8 mouse cellular contexts compared by ENCODE assay signal in genomic region chr8:107150404-107151157, GRCm38 (mm10). TPM values are rescaled to one million over a fixed set of nuclear protein-coding genes. Genes with fewer than 3 reads are reported as not detected.
A peak's percentile ranks its signal among the peaks of the same experiment; 100 is the strongest.
DNase-seq lines count a peak whose midpoint lies in the region; ATAC-seq and TF ChIP-seq lines count a peak whose summit lies in the region.

Cyb5b (plus strand) TSS chr8:107150640.

- peaks cover 14% of the 10 kb centered on the region for H3K4me1 ChIP-seq in hindbrain, embryonic 10.5 days (replicated peaks)
- H3K4me1 ChIP-seq in lung, postnatal 0 days (ENCODE audit: insufficient read depth, low read depth, low read length) = 0 out of 2 replicates have a peak, but pooled peaks cover 5% of the 10 kb centered on the region

- no peaks in the 10 kb centered on the region for H3K27me3 ChIP-seq in hindbrain, embryonic 10.5 days (ENCODE audit: insufficient read depth, poor library complexity, severe bottlenecking)
- no peaks in the 10 kb centered on the region for H3K27me3 ChIP-seq in lung, postnatal 0 days (replicated peaks; ENCODE audit: insufficient read depth, low read length)

- H3K9me3 ChIP-seq in hindbrain, embryonic 10.5 days = no peaks in the 10 kb centered on the region
- no peaks in the 10 kb centered on the region for H3K9me3 ChIP-seq in lung, postnatal 0 days (ENCODE audit: low read length)

- TF ChIP-seq EP300 in lung, postnatal 0 days (IDR thresholded peaks at IDR 0.05) = 0 out of 2 replicates have a peak, but pooled peaks have one; percentile 9

- ATAC-seq in frontal cortex, adult (ENCODE audit: low TSS enrichment) = peak; percentile 95
- ATAC-seq in lung, postnatal 0 days = peak; percentile 96

- H3K4me3 ChIP-seq in hindbrain, embryonic 10.5 days = peak within 1 kb of the TSS; percentile 85
- H3K4me3 ChIP-seq in lung, postnatal 0 days (ENCODE audit: low read depth, low read length) = peak within 1 kb of the TSS; percentile 88

- peak within 1 kb of the TSS; percentile 82 for H3K4me2 ChIP-seq in lung, postnatal 0 days (replicated peaks; ENCODE audit: low read depth, low read length)

- peak; percentile 87 for DNase-seq in MEL-GATA-1-ER (ENCODE audit: extremely low read depth, low read depth)
- peak; percentile 97 for DNase-seq in cerebellum, adult 8-10 months
- DNase-seq in hindbrain, embryonic 10.5 days (ENCODE audit: low spot score) = peak; percentile 95
- DNase-seq in layer of hippocampus, adult 9-11 months = peak; percentile 92
- DNase-seq in lung, postnatal 0 days (ENCODE audit: low spot score) = peak; percentile 95
- peak; percentile 93 for DNase-seq in ovary, postnatal 14 days (ENCODE audit: low spot score)
- DNase-seq in thymus, postnatal 14 days = peak; percentile 93

- WGBS in hindbrain, embryonic 10.5 days = 1% methylated on average over 65 of the region's 65 CpGs
- 3% methylated on average over 65 of the region's 65 CpGs for WGBS in lung, postnatal 0 days

- H3K27ac ChIP-seq in hindbrain, embryonic 10.5 days = peak within 1 kb of the TSS; percentile 96
- H3K27ac ChIP-seq in lung, postnatal 0 days (ENCODE audit: low read length) = peak within 1 kb of the TSS; percentile 87

- TF ChIP-seq CTCF in lung, postnatal 0 days (IDR thresholded peaks at IDR 0.05) = no peak

- peaks cover 39% of the 10 kb centered on the region for H3K36me3 ChIP-seq in hindbrain, embryonic 10.5 days
- 0 out of 2 replicates have a peak, but pooled peaks cover 8% of the 10 kb centered on the region for H3K36me3 ChIP-seq in lung, postnatal 0 days (ENCODE audit: insufficient read depth, low read length)

- H3K9ac ChIP-seq in lung, postnatal 0 days (replicated peaks; ENCODE audit: low read depth) = peak within 1 kb of the TSS; percentile 86

RNA-seq across cellular contexts. Expression of gene Cyb5b, which starts in this region (rescaled TPM):
- polyA plus RNA-seq in hindbrain, embryonic 10.5 days (2016; fragmentation: Nextera tagmentation; extraction: Ambion mirVana) = 138 and 157 TPM in 2 replicates
- 58.4 and 63.1 TPM in 2 replicates for polyA plus RNA-seq in lung, postnatal 0 days (2015; fragmentation: Nextera tagmentation; extraction: Ambion mirVana)

Comparison
In these comparisons a context has a peak if more than half of its experiments do, and no peak if none do; other contexts are left out.
1. Peak in every context shown above with its lines: DNase-seq, ATAC-seq, H3K4me3 ChIP-seq and H3K27ac ChIP-seq.